Mouse (Mus musculus): ENCODE results near the gene Vmn1r36. TPM values are rescaled to one million over a fixed set of nuclear protein-coding genes. Genes with fewer than 3 reads are reported as not detected.

Gene Vmn1r36
- total RNA-seq (2023) = not detected

GRCm38 (mm10) chr6:66719068-66719467, at the start of gene Vmn1r36:
Gene Vmn1r36, minus strand, starts transcription at chr6:66719168.

GRCm38 (mm10) chr6:66729082-66729481, 10.1 kb upstream of the Vmn1r36 start, which contains the start of gene Vmn1r37:
Gene Vmn1r37, plus strand, starts transcription at chr6:66729382.

GRCm38 (mm10) chr6:66685806-66686205, 33.2 kb downstream of the Vmn1r36 start, which contains the start of gene Vmn1r35:
Gene Vmn1r35, minus strand, starts transcription at chr6:66685906.

Other genes with a start within 250 kb of the Vmn1r36 start
- 13.3 TPM for gene Mad2l1, start 183.8 kb downstream of the Vmn1r36 start, total RNA-seq (2023)
- not detected for gene Vmn1r32, start 159.1 kb downstream of the Vmn1r36 start, total RNA-seq (2023)
- gene Vmn1r33, start 100.9 kb downstream of the Vmn1r36 start, total RNA-seq (2023) = not detected
- not detected for gene Vmn1r34, start 75.3 kb downstream of the Vmn1r36 start, total RNA-seq (2023)
- not detected for gene Vmn1r35, start 33.3 kb downstream of the Vmn1r36 start, total RNA-seq (2023)
- not detected for gene Vmn1r37, start 10.2 kb upstream of the Vmn1r36 start, total RNA-seq (2023)
- gene Vmn1r38, start 63.5 kb upstream of the Vmn1r36 start, total RNA-seq (2023) = not detected
- gene Vmn1r39, start 91.4 kb upstream of the Vmn1r36 start, total RNA-seq (2023) = not detected
- 6.1 TPM for gene Gng12, start 177.2 kb upstream of the Vmn1r36 start, total RNA-seq (2023)

All from CD8-positive naive resting alpha-beta T cell, adult 57 days (primary cell).